Mouse (Mus musculus) lung, postnatal 10 days (tissue): ENCODE measurements around the gene Pwp1.
"Not testable (repeated sequence)": the region's sequence is repeated elsewhere in the genome, so short reads cannot be mapped to it uniquely, and the experiment has no call there.

ENCODE experiments used
- DNase-seq: peaks from one replicate; pipeline ENCODE4 v3.0.0; 2021

Gene Pwp1

DNA sequence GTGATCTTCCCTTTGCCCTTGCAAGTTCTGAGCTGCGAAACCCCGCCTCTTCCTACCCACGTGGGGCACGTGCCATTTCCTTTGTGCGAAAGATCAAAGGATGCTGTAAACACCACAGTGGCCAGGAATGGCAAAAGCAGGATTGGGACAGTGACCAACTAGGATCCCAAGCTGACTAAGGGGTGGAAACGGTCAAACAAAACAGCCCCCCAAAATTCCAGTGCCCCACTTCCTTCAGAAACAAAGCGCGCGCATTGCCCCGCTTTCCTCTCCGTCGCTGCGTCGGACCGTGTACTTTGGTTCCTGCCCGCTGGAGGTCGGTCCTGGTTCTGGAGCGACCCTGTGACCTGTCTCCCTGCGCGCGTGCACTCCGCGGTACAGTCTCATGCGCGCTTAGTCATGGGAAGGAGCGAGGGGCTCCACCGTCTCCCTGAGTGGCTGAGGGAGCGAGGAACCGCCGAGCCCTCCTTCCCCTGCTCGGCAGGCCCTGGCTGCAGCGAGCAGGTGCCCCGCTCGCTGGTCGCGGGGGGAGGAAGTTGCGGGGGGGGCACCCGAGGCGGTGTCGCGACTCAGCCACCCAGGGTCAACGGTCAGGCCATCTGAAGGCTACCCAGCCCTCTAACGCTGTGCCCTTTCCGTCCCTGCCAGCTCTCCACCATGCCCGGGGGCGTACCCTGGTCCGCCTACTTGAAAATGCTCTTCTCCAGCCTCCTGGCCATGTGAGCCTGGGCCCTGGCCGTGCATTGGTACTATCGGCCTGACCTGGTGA, at the start of gene Pwp1:
TSS of gene Pwp1 (plus strand) at position 410 of the 769 bp plus-strand sequence.
- peak; percentile 56 for DNase-seq

DNA sequence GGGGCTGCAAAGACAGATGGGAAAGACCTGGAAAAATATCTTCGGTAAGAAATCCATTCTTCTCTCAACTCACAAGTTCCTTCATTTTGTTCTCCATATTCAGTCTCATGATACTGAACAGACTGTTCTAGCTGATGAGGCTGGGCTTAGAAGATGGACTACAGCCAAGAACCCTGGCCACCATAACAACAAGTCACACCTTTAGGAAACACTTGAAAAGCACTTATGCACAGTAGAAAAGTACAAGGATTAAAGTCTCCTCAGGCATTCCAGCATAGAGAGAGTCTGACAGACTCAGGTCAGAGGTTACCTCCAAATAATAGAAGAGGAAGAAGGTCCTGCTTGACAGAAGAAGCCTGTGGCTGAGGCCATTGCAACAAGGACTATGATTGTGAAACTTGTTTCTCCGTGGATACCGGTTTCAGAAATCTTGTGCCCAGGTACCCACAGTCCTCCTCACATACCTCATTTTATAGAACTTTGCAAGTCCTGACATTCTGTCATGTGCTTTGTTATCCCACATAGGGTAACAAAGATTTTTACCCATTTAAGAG, 7.1 kb upstream of the Pwp1 start:
- not testable (repeated sequence) for DNase-seq

DNA sequence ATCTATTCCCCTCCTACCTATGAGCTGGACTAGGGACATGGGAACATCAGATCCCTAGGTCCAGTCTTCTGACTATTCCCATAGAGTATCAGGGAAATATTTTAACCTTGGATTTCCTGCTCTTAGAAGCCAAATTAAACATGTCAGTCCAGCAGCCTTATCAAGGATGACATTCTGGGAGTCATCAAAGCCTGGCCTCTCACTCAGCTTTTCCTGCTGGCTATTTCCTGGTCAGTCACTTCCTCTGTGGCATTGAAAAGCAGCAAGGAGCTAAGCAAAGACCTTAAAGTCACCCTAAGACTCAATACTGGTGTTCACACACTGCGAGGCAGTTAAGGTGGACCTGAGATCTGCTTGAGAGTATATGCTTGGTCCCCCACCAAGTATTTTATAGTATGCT, 5.5 kb upstream of the Pwp1 start:
- DNase-seq, result not testable (repeated sequence)

DNA sequence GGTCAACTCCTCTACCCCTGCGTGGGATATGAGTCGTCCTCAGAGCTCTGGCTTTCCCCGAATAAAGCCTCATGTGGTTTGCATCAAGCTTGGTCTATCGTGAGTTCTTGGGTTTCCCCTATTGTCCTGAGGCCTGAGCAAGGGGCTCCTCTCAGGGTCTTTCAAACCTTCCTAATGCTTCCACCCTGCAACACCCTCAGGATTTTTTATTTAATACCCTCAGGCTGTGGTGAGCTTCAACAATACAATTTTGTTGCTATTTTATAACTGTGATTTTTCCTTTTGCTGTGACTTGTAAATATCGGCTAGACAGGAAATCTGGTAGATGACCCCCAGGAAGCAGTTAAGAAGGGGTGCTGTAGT, 591 bp upstream of the Pwp1 start:
- not testable (repeated sequence) for DNase-seq

DNA sequence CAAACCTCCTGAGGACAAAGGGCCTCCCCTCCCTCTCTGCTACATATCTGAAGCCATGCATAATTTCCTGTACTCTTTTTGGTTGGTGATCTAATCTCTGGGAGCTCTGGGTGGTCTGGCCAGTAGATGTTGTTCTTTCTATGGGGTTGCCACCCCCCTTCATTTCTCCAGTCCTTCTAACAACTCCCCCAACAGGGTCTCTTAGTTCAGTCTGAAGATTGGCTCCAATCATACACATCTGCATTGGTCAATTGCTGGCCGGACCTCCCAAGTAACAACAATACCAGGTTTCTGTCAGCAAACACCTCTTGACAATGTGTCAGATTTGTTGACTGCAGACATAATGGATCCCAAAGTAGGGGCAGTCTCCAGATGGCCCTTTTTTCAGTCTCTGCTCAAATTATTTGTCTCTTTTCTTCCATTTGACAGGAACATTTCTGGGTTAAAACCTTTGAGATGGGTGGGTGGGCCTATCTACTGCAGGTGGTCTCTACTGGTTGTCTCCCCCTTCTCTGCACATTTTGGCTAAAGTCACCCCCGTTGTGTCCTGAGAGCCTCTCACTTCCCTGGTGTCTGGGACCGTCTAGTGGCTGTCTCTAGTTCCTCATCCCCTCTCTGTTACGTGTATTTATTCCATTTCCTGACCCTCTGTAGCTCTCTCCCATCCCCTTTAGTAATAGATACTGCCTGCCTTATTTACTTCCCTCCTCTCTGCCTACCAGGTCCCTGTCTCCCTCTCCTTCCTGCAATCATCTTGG, 17.0 kb downstream of the Pwp1 start:
- peak; percentile 36 for DNase-seq

DNA sequence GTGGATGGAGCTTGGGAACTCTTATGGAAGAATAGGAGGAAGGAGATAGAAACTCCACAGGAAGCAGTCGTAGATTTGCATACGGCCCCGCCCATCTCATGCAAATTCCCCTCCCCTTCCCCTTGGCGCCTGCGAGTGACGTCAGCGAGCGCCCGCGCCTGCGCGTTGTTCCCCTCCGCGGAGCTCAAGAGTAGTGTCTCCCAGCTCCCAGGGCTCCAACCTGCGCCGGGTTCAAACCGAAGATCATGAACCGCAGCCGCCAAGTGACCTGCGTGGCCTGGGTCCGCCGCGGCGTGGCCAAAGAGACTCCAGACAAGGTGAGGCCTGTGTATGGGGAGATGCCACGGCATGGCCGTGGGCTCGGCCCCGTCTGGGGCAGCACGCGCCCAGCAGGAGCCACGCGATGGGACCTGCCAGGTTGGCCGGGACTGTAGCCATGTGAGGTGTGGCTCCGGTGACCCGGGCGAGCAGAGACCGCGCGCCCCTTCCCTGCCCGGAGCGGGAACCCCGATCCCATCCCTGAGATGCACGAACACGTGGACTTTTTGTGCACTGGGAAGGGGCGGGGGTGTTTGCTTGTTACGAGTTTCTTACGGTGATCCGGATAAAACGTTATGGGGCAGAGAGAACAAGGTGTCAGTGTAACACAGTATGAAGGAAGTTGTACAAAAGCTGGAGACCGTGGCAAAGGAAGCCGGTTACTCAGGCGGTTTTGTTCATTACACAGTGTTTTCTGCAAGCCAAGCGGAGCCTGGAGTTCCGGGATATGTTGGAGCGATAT, 42.6 kb downstream of the Pwp1 start:
- peak; percentile 94 for DNase-seq

DNA sequence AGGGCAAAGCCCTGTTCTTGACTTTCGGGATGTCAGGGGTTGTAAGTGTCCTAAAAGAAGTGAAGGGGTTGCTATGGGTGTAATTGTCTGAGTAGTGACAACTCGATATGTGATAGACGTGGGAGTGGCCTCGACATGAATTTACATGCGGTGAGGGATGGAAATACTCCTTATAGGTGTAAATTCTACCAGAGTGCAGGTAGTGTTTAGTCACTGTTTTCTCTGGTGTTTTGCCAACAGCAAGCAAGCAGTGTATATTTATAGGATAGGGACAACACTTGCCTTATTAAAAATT, 43.1 kb downstream of the Pwp1 start:
- DNase-seq, result no peak

DNA sequence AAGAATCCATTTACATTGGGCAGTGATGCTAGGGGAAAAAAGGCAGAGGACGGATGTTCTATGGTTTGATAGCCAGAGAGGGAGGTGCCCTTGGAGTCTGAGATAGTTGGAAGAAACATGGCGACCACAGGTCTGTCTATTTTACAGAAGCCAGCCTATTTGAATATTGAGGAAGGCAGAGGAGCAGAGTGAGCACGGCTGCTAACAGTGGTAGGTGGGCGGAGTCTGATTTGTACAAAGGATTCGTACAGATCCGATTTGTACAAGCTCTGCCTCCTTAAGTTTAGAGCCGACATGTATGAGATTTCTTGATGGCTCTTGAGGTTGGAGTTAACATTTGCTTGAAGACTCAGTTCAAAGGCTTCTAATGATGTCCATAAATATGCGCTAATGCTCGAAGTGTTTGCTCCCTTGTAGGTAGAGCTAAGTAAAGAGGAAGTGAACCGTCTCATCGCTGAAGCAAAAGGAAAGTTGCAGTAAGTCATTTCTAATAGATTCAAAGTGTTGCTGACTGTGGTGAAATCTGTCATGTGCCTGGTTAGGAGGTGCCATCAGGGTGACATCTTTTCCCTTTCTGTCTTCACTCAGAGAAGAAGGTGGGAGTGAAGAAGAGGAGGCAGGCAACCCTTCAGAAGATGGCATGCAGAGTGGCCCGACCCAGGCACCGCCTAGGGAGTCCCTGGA, 44.7 kb downstream of the Pwp1 start:
- no peak for DNase-seq

DNA sequence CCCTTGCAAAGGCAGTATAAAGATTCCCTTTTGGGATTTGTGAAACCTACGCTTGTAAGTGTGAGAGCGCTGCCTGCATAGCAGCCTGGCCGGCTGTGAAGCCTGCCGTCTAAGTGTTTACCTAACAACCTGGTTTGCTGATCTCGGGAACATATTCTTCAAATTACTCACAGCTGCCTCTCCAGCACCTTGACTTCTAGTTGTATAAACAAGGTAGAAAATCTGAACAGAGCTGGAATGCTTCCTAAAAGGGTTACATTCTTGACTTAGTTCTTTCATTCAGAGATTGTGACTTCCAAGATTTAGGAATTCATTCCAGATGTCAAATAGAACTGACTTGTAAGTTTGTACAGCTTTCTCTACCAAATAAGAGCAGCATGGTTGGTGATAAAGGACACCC, 46.5 kb downstream of the Pwp1 start:
- DNase-seq, result no peak

DNA sequence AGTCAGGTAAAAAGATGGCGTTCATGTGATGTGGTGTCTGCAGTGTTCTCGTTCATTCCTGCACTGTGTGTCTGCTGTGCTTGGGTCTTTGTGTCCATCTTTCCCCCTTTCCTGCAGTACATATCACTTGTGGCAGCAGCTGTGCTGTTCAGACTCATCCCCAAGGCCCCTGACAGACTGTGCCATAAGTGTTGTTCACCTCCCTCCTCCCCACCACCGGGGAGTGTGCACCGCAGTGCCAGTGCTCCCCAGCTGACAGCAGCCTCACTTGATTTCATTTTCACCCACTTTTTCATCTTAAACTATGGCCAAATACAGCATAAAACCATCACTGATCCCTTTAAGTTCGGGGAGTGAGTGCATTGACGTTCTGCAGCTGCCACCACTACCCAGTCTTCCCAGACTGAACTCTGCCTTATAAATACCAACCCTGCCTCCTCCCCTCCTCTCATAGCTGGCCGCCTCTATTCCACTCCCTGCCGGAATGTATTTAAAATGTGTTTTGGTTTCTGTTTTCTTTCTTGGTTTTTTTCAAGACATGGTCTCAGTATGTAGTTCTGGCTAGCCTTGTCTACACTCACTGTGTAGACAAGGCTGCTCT, 50.7 kb downstream of the Pwp1 start:
- DNase-seq, result no peak

DNA sequence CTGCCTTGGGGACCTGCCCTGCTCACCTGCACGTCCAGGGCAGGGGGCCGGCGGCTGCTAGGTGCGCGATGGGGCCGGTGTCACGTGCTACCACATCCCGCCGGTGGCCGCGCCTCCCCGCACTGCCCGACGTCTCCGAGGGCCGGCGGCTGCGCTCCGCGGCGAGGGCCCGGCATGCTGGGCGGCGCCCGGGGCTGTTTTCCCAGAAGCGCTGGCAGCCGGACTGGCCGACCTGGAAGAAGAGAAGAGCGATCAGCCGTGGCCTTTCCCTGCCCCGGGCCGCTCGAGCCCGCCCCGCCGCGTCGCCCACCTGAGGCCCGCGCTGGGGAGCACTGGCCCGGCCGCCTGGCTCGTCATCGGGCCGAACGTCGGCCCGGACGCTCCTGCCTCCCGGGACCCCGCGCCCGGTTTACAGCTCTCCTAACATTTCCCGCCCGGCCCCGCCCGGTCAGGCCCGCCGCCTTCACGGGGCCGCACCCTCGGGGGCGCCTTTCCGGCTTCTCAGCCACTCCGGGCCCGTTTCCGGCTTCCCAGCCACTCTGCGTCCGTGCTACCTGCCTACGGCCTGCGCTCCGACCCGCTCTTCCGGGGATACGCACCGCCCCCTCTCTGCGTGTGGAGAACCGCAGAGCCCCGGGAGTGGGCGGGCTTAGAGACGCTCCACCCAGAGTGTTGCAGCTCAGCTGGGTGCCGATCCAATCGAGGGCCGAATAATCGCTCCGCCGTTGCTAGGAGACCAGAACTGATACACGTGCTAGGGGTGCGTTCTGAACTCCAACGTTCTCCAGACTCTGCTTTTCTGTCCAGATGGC, 87.4 kb downstream of the Pwp1 start, which contains the start of gene Prdm4:
TSS of gene Prdm4 (minus strand) at position 645 of the 812 bp plus-strand sequence.
- DNase-seq, result peak; percentile 99

DNA sequence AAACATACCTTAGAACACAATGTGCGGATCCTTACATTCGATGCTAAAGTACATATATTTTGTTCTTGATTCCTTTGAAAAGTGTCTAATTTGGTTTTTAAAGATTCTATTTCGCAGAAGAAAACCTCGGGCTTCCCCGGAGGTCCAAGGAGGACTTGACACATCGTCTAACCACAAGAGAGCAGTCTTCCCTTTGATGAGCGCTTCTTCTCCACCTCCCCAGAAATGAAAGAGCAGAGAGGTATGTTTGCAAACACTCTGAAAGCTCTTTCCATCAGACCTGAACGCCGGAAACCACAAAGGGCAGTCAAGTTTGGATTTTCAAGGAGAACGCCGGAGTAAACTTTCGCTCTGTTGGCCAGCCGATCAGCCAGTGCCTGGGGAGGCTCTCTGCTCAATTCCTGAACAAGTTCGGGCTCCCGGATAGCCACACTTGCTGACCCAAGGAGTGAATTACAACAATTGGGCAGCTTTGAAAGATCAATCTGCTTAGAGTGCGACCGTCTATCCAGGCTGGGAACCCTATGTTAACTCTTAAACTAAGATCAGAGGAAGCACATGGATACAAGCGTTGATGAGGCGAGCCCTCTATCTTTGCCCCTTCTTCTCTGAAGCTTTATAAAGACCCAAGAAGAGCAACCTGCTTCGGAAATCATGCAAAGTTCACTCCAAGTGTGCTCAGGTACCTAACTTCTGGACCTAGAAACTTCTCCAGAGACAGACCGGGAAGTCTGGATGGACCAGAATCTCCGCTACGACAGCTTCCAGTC, 98.6 kb downstream of the Pwp1 start, which contains the start of gene Ascl4:
TSS of gene Ascl4 (plus strand) at position 6 of the 770 bp plus-strand sequence.
- no peak for DNase-seq

DNA sequence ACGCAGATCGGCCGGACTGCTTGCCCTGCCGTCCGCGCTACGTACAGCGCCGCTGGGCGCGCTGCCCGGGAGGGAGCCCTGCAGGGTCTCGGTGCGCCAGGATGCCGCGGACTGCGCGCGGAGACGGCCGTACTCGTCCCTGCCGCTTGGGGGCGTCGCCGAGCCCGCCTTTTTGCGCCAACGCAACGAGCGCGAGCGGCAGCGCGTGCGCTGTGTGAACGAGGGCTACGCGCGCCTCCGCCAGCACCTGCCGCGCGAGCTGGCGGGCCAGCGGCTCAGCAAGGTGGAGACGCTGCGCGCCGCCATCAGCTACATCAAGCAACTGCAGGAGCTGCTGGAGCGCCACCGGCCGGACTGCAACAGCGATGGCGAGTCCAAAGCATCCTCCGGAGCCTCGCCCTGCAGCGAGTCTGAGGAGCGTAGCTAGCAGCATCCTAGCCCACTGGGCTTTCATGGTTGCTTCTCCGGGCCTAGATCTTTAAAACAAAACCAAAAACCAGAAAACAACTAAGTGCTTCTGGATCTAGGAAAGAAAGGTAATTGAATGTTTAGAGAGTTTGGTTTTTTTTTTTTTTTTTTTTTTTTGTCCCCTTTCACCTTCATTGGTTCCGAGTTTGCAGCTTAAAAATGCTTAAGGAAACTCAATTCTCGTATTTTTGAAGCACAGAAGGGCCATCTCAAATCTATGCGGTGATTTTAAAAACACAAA, 99.4 kb downstream of the Pwp1 start:
- peak; percentile 63 for DNase-seq

DNA sequence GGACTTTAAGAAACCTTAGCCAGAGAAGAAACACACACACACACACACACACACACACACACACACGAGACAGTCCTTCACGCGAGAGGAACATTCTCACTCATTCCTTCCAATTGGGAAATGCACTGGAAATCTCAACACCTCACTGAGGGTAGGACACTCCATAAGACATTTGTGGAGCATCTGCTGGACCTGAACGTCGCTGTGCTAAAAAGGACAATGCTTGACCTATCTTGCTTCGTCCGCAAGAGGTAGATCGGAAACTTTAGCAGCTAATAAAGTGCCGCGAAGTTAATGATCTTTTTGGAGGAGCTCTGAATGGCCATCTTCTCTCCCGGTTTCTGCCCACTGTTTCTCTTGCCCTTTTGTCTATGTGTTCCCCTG, 99.9 kb downstream of the Pwp1 start:
- DNase-seq, result no peak

DNA sequence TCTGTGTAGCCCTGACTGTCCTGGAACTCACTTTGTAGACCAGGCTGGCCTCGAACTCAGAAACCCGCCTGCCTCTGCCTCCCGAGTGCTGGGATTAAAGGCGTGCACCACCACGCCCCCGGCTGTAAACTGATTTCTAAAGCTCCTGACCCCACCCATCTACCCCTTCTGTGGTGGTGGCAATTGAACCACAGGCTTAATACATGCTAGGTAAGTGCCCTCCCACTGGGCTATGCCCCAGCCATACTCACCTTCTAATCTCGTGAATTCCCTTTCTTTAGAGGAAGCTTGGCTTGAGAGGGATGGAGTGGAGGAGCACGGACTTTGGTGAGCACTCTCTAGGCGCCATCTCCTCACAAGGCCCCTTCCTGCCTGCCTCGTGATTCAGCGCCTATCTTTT, 100.7 kb downstream of the Pwp1 start:
- no peak for DNase-seq

DNA sequence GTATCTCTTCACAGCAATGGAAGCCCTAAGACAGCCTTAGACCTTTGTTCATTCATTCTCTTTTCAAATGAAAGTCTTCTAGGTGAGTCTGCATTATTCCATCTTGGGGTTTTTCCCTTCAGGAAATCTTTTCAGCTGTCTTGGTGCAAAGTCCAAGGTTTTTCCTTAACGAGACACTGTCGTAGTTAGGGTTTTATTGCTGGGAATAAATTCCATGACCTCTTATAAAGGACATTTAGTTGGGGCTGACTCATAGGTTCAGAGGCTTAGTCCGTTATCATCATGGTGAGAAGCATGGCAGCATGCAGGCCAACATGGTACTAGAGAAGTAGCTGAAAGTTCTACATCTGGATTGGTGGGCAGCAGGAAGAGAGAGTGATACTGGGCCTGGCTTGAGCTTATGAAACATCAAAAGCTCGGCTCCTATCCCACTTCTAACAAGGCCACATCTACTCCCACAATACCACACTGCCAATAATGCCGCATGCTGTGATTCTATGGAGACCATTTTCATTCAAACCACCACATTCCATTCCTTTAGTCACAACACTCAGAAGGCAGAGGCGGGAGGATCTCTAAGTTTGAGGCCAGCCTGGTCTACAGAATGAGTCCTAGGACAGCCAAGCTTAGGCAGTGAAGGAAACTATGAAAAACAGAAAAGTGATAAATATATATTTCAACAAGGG, 107.1 kb downstream of the Pwp1 start:
- DNase-seq, result no peak
